Mouse (Mus musculus) testis, adult 2 months (tissue): ENCODE data around the gene Tlr2. TPM values are rescaled to one million over a fixed set of nuclear protein-coding genes. Genes with fewer than 3 reads are reported as not detected.
"Not testable (repeated sequence)": the region's sequence is repeated elsewhere in the genome, so short reads cannot be mapped to it uniquely, and the experiment has no call there.

Source experiments
- H3K27ac ChIP-seq: fragments of 200-500 bp; 2 replicates; pipeline ENCODE4 v1.5.1; 2012; ENCODE audit warnings: low read depth, low read length; ENCODE audit not compliant: control insufficient read depth, insufficient read depth
- H3K27me3 ChIP-seq: fragments of 200-500 bp; 2 replicates; pipeline ENCODE4 v1.6.1; 2012; ENCODE audit warnings: mild to moderate bottlenecking, low read length, moderate library complexity; ENCODE audit not compliant: control insufficient read depth, insufficient read depth
- H3K36me3 ChIP-seq: fragments of 200-500 bp; 2 replicates; pipeline ENCODE4 v1.6.1; 2012; ENCODE audit warnings: mild to moderate bottlenecking, low read length; ENCODE audit not compliant: control insufficient read depth, insufficient read depth
- H3K4me1 ChIP-seq: fragments of 200-500 bp; 2 replicates; pipeline ENCODE4 v1.6.1; 2012; ENCODE audit warnings: low read length; ENCODE audit not compliant: control insufficient read depth, insufficient read depth
- H3K4me3 ChIP-seq: fragments of 200-500 bp; 2 replicates; pipeline ENCODE4 v1.5.1; 2012; ENCODE audit warnings: low read depth, mild to moderate bottlenecking, low read length, moderate library complexity, mixed read lengths; ENCODE audit not compliant: control insufficient read depth
- CTCF ChIP-seq: fragments of 200-500 bp; IDR thresholded peaks from 2 replicates; pipeline ENCODE4 v1.5.1; 2012; ENCODE audit warnings: low read depth, mild to moderate bottlenecking, inconsistent platforms, low read length, moderate library complexity; ENCODE audit not compliant: control insufficient read depth, insufficient read depth, insufficient replicate concordance
- POLR2A ChIP-seq: fragments of 200-500 bp; IDR thresholded peaks from 2 replicates; pipeline ENCODE4 v1.6.1; 2012; ENCODE audit warnings: low read depth, mild to moderate bottlenecking, inconsistent platforms, low read length, moderate library complexity; ENCODE audit not compliant: control insufficient read depth
- polyA plus RNA-seq: library from polyadenylated mRNA; depleted of rRNA; stranded (reverse); fragments of >200 nt; gene quantifications from 2 replicates; pipeline ENCODE4 v1.2.3, GENCODE M21; 2012; rRNA removed

Tlr2 gene
- 0.14 and 0.21 TPM in 2 replicates for polyA plus RNA-seq

- no peaks in the 10 kb centered on the region for H3K27me3 ChIP-seq
- H3K36me3 ChIP-seq = no peaks in the 10 kb centered on the region
- no peak within 1 kb of the TSS; the same call in 1 of the 2 replicates for H3K27ac ChIP-seq
- peak within 1 kb of the TSS; percentile 66 for H3K4me3 ChIP-seq
- TF ChIP-seq POLR2A = no peak
- no peak for TF ChIP-seq CTCF
- peaks cover 13% of the 10 kb centered on the region for H3K4me1 ChIP-seq
Observed at GRCm38 (mm10) chr3:83841095-83841850, at the start of gene Tlr2. Tlr2 (minus strand) TSS chr3:83841767.

- H3K27me3 ChIP-seq = no peaks in the 10 kb centered on the region
- no peaks in the 10 kb centered on the region for H3K36me3 ChIP-seq
- no peak overlapping the region for H3K27ac ChIP-seq
- no peak overlapping the region for H3K4me3 ChIP-seq
- H3K4me1 ChIP-seq = no peaks in the 10 kb centered on the region
- TF ChIP-seq POLR2A = no peak
- no peak for TF ChIP-seq CTCF
Observed at GRCm38 (mm10) chr3:83885163-83885562, 43.6 kb upstream of the Tlr2 start.

GRCm38 (mm10) chr3:83879261-83880050, 37.9 kb upstream of the Tlr2 start:
- H3K4me1 ChIP-seq, H3K36me3 ChIP-seq, H3K27ac ChIP-seq, H3K27me3 ChIP-seq, H3K4me3 ChIP-seq: not testable (repeated sequence)

- Histone ChIP-seq H3K36me3 (no peaks in the 10 kb centered on the region), H3K4me1 (no peaks in the 10 kb centered on the region), H3K4me3 (no peak overlapping the region), H3K27ac (no peak overlapping the region), H3K27me3 (no peaks in the 10 kb centered on the region)
- TF ChIP-seq POLR2A = no peak
- no peak for TF ChIP-seq CTCF
Observed at GRCm38 (mm10) chr3:83878801-83879200, 37.2 kb upstream of the Tlr2 start.

GRCm38 (mm10) chr3:83876299-83876698, 34.7 kb upstream of the Tlr2 start:
- TF ChIP-seq CTCF = no peak
- no peak for TF ChIP-seq POLR2A
- Histone ChIP-seq H3K27me3 (no peaks in the 10 kb centered on the region), H3K4me3 (no peak overlapping the region), H3K36me3 (no peaks in the 10 kb centered on the region), H3K4me1 (no peaks in the 10 kb centered on the region), H3K27ac (no peak overlapping the region)

GRCm38 (mm10) chr3:83875078-83875477, 33.5 kb upstream of the Tlr2 start:
- not testable (repeated sequence) for H3K4me3 ChIP-seq, H3K36me3 ChIP-seq, H3K27ac ChIP-seq, H3K4me1 ChIP-seq, H3K27me3 ChIP-seq

- H3K4me3 ChIP-seq, H3K4me1 ChIP-seq, H3K27ac ChIP-seq, H3K36me3 ChIP-seq, H3K27me3 ChIP-seq: not testable (repeated sequence)
Observed at GRCm38 (mm10) chr3:83872853-83873252, 31.3 kb upstream of the Tlr2 start.

- H3K4me1 ChIP-seq, H3K36me3 ChIP-seq, H3K27me3 ChIP-seq, H3K27ac ChIP-seq, H3K4me3 ChIP-seq: not testable (repeated sequence)
Observed at GRCm38 (mm10) chr3:83871962-83872361, 30.4 kb upstream of the Tlr2 start.

GRCm38 (mm10) chr3:83871559-83871958, 30.0 kb upstream of the Tlr2 start:
- not testable (repeated sequence) for H3K36me3 ChIP-seq, H3K4me3 ChIP-seq, H3K27me3 ChIP-seq, H3K27ac ChIP-seq, H3K4me1 ChIP-seq
